Mouse (Mus musculus) ES-CJ7 (cell line): ENCODE data around the gene Lce1f.
"Not testable (repeated sequence)": the region's sequence is repeated elsewhere in the genome, so short reads cannot be mapped to it uniquely, and the experiment has no call there.

Source experiments
- DNase-seq: peaks from one replicate; pipeline ENCODE4 v3.0.0; 2011; ENCODE audit warnings: low read depth, low spot score

Lce1f gene

DNA sequence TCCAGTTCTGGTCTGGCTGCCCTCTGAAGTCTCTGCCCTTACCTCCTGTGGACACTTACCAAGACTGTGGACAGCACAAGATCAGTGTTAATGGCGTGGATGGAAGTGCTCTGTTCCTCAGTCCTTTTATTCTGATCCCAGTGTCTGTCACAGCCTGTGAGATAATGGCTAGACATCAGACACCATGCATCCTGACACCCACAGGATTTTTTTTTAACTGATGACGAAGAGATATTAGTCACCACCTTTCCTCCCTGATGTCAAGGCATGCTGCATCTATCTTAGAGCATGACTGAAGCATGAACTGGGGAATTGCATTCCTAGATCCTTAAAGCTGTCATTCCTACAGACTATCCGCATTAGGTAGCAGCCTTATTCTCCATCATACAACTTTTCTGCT lies at the start of gene Lce1f:
Lce1f (minus strand) TSS at position 101 of the 400 bp plus-strand sequence.
- no peak for DNase-seq

DNA sequence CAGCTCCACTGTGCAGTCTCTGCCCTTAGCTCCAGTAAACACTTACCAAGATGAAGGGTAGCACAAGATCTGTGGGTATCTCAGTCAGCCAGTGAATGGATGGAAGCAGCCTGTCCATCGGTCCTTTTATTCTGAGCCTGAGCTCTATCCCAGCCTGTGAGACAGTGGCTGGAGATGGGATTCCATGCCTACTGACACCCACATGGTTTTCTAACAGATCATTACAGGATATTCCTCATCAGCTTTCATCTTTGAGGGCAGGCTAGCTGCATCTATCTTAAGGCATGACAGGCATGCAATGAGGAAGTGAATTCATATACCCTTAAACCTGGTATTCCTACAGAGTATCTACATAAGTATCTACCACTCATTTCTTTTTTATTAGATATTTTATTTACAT lies 44.8 kb upstream of the Lce1f start, which contains the start of gene Lce1h:
Lce1h (minus strand) TSS at position 101 of the 400 bp plus-strand sequence.
- DNase-seq, result no peak

DNA sequence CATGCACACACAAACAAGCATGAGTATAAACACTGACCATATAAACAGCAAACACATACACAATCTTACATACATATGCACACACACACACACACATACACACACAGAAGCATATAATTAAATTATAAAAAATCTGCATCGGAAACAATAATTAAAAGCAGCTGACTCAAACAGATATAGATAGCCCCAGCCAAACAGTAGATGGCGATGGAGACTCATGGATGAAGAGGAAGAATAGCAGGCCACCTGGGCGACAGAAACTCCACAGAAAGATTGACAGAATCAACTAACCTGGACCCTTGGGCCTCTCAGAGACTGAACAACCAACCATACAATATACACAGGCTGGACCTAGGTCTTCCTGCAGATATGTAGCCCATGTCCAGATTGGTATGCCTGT lies 33.0 kb upstream of the Lce1f start:
- DNase-seq, result peak; percentile 2

DNA sequence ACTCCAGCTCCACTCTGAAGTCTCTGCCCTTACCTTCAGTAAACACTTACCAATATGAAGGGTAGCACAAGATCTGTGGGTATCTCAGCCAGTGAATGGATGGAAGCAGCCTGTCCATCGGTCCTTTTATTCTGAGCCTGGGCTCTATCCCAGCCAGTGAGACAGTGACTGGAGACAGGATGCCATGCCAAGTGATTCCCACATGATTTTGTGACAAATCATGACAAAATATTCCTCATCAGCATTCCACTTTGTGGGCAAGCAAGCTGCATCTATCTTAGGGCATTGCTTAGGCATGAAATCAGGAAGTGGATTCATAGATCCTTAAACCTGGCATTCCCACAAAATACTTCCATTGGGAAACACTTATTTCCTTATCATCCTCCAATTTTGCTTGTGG lies 32.1 kb upstream of the Lce1f start, which contains the start of gene Lce1g:
Lce1g (minus strand) TSS at position 101 of the 400 bp plus-strand sequence.
- DNase-seq, result no peak

DNA sequence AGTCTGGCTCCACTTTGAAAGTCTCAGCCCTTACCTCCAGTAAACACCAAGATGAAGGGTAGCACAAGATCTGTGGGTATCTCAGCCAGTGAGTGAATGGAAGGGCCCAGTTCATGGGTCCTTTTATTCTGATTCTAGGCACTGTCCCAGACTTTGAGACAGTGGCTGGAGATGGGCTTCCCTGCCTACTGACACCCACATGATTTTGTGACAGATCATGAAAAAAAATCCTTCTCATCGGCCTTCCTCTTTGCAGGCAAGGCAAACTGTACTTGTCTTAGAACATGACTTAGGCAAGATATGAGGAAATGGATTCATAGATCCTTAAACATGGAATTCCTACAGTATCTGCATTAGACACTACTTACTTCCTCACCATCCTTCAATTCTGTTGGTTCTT lies 18.8 kb upstream of the Lce1f start, which contains the start of gene Gm38119:
Gm38119 (minus strand) TSS at position 101 of the 400 bp plus-strand sequence.
- DNase-seq, result no peak

DNA sequence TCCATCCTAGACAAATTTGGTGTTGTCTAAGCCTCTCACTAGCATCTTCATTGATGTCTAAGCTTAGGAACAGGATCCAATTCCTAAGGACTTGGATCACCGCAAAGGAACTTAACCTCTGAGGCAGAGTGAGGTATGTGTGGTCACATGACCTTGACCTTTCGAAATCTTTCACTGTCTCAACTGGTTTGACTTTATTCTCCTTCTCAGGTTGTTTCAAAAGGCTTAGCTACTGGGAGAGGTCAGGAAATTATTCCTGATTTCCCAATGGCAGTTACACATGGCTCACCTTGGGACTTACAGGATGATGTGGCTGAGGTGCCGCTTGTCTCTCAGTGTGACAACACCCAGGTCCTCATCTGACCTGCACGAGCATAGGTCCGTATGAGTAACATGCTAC lies 2.5 kb upstream of the Lce1f start:
- peak; percentile 18 for DNase-seq

DNA sequence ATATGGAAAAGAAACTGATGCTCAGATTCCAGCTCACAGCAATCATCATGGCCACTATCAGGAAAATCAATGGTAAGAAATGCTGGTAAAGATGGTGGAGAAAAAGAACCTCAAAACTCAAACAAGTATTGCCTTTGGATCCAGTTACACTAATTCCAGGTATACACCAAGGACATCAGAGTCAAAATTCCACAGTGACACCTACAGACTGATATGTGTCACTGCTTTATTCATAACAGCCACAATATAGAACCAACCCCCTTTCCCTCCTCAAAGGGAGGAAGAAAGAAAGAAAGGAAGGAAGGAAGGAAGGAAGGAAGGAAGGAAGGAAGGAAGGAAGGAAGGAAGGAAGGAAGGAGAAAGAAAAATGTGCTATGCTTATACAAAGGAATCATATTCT lies 5.0 kb downstream of the Lce1f start:
- peak; percentile 6 for DNase-seq

DNA sequence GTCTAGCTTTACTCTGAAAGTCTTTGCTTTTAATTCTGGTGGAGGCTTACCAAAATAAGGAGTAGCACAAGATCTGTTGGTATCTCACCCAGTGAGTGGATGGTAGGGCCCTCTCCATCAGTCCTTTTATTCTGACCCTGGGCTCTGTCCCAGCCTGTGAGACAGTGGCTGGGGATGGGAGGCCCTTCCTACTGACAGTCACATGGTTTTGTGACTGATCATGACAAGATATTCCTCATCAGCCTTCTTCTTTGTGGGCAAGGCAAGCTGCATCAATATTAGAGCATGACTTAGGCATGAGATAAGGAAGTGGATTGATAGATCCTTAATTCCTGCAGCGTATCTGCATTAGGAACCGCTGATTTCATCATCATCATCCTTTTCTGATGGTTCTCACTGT lies 11.2 kb downstream of the Lce1f start, which contains the start of gene Lce1e:
Lce1e (minus strand) TSS at position 101 of the 400 bp plus-strand sequence.
- no peak for DNase-seq

DNA sequence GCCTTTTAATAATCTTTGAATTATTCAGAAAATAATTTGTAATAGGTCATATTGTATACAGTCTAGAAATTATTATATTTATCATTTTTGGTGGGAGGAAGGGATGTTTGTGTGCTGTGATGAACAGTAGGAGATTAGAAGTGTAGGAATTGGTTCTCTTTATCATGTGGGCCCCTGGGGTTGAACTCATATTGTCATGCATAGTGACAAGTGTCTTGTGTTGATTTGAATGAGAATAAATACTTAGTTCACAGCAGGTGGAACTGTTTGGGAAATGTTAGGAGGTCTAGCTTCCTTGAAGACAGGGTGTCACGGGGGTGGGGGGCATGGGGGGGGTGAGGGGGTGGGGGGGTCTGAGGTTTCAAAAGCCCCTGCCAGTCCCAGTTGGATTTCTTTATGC lies 25.5 kb downstream of the Lce1f start:
- peak; percentile 82 for DNase-seq

DNA sequence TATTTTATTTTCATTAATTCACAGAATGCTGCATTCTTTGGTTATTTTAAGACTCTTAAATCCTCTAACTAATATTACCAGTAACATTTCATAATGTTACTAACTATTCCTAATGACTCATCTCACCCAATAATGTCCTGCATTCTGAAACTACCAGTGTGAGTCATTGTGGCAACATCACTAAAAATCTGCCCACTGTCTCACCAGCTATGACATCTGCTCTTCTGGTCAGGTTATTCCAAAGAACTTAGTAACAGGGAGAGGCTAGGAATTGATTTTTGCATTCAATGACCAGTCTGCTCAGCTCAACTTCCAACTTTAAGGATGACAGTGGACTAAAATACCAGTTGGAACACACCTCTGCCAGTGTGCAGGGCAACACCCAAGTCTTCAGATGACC lies 28.5 kb downstream of the Lce1f start:
- DNase-seq, result no peak

DNA sequence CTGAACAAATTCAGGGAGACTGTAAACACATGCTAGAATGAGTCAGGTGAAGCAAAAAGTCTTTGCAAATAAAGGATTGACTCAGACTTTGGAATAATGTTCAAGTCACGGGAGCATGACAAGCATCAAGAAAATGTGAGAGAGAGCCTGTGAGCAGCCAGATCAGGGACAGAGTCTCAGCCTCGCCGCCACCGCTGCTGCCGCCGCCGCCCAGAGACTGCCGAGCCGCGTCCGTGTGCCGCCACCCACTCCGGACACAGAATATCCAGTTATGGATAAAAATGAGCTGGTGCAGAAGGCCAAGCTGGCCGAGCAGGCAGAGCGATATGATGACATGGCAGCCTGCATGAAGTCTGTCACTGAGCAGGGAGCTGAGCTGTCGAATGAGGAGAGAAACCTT lies 31.0 kb downstream of the Lce1f start:
- not testable (repeated sequence) for DNase-seq

DNA sequence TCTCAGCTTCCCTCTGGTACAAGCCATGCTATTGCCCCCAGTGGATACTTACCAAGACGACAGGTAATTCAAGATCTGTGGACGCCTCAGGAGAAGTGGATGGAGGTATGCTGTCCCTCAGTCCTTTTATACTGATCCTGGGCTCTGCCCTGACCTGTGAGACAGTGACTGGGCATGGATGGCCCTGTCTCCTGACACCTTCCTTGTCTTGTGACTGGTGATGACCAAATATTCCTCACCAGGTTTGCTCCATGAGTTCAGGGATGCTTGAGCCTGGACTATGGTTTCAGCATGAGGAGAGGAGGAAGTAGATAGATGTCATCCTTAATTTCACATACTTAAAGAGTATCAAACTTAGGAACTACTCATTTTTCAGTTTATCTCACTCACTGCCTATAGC lies 33.0 kb downstream of the Lce1f start, which contains the start of gene Lce1d:
Lce1d (minus strand) TSS at position 101 of the 400 bp plus-strand sequence.
- DNase-seq, result no peak

DNA sequence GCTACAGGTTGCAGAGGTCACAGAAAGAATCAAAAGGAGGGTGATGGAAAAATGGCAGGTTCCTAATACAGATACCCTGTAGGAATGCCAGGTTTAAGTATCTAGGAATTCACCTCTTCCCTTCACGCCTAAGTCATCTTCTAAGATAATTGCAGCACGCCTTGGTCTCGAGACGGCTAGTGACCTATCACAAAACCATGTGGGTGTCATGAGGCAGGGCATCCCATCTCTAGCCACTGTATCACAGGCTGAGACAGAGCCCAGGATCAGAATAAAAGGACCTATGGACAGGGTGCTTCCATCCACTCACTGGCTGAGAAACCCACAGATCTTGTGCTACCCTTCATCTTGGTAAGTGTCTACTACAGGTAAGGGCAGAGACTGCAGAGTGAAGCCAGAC lies 41.2 kb downstream of the Lce1f start, which contains the start of gene Lce1c:
Lce1c (plus strand) TSS at position 301 of the 400 bp plus-strand sequence.
- no peak for DNase-seq

DNA sequence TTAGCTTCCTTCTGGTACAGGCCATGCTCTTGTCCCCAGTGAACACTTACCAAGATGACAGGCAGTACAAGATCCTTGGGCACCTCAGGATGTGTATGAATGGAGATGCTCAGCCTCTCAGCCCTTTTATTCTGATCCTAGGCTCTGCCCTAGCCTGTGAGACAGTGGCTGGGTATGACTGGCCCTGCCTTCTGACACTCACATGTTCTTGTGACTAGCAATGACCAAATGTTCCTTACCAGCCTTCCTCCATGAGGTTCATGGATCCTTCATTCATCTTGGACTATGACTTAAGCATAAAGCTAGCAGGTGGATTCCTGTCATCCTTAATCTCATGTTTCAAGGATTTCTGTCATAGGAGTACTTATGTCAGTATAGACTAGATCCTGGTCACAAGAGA lies 49.9 kb downstream of the Lce1f start, which contains the start of gene Lce1a2:
Lce1a2 (minus strand) TSS at position 101 of the 400 bp plus-strand sequence.
- DNase-seq, result no peak
